Mouse (Mus musculus) naive thymus-derived CD4-positive, alpha-beta T cell, adult 2 months (primary cell): ENCODE measurements around the gene Cog6.

Source experiments
- DNase-seq: peaks from one replicate; pipeline ENCODE4 v3.0.0-alpha.2; 2011; ENCODE audit warnings: low read depth

Cog6 gene

DNA sequence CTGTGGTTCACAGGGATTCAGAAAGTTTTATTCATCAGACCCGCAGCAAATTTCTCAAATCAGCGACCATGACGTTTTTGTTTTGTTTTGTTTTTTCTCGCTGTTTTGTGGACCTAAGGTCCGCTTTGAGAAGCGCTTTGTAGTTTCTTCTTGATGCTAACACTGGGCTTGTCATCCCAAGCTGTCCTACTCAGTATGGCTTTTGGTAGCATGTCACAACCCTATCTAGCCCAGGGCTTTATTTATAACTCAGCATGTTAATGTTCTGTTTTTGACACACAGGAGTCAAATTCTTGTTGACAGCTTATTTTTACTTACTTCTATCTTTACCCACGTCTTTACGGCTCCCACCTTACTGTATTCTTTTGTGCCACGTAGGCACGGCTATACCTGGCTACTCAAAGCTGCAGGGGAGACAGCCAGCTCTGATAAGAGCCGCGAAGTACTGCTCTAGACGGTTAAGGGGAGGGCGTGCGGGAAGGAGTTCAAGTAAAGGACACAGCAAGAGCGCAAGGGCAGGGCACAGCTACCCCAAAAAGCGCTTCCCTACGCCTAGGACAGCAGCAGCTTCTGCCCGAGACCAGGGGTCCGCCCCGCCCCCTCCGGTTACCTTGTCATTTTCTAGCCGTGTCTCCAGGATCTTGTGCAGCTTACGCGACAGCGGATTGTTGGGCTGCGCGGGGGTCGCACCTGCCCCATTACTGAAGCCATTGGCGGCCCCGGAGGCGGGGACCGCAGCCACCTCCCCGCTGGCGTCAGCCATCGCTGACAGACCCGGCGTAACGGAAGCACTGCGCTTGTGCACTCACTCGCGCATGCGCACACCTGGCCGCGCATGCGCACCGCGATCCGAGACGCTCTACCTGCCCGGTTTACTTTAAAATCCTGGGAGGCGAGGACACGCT, at the start of gene Cog6:
Gene Cog6 (minus strand): TSS at position 802 of the 905 bp plus-strand sequence.
- DNase-seq = peak; percentile 94

DNA sequence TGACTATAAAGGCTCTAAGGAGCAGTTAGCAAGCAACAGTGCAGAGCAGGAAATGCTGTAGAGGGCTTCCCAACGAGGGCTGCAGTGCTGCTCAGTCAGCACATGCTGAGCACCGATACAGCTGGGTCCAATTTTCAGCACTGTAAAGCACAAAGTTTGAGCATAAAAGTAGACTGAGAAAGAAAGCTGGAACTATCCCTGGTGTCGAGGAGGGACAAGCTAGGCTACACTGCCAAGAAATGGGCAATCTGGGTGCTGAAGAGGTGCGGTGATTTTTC, 49.0 kb upstream of the Cog6 start:
- DNase-seq = no peak

DNA sequence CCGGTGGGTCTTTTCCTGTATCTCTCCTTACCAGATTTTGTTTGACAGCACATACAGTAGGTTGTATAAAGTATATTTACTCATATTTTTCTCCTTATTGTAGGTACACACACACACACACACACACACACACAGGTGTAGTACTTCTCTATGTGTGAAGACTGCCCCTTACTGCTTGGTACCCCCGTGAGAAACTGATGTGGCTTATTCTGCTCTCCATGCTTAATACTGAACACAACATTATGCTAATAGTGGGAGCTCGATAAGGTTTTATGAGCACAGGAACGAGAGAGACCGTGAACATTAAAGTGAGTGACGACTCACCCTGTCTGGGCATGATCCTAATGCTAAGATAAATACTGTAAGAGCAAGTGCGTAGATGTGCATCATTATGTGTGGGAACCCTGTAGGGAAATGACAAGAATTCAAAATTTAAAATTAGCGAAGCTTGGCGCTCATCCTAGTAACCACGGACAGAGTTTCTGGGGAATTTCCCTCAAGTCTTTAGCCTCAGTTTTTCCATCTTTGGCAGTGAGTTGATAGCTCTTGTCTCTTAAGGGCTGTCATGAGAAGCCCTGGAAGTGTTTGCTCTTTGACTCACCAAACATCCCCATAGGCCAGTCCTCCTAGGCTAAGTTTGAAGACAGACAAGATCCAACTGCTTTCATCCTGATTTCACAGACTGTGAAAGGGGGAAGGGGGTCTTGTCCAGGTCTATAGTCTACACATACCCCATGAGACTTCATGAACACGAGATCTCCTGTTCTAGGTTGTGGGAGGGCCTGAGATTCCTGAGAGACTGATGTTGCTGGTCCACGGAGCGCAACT, 48.4 kb upstream of the Cog6 start:
- DNase-seq = no peak

DNA sequence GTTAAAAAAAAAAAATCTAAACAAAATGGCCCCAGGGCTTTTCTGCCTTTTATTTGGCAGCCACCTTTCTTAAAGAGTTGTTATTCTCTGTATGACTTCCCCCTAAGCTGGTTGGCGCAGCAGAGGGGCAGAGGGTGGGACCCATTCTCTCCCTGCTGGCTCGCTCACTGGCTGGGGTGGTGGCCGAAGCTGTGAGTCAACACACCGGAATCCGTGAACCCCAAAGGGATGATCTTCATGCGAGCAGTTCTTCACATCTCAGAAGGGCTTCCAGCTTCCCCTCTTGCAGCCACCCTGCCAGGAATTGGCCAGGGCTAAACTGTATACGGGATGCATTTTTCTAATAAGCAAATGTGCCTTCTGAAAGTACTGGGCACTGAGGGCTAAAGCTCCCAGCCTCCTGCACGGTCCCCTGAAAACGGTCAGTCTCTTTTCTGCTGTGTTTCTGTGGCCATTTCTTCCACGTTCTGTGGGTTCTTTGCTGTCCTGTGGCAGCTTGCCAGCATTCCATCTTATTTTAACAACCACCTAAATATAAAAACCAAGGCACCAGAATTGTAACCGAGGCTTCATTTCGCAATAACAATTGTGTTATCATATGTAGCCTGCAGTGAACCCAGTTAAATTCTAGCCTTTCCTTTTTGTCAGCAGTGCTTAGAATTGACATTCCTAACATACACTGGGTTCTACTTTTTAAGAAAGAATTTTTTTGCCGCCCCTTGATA, 46.5 kb upstream of the Cog6 start:
- no peak for DNase-seq

DNA sequence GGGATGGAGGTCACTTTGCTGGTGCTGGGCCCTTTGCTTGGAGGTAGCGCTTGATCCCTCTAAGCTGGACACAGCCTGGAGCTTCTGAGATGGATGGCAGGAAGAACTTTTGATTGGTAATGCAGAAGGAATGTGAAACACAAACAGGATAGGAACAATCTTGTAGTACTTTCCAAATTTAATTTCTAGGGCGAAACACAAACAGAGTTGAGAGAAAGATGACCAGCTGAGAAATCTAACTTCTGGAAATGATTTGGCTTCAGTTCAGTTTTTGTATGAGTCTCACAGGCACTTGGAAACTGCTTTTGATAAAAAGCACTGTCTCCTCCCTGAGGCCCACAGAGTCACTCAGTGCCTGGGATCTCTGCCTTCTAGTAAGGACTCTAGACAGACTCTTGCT, 42.9 kb upstream of the Cog6 start:
- no peak for DNase-seq

DNA sequence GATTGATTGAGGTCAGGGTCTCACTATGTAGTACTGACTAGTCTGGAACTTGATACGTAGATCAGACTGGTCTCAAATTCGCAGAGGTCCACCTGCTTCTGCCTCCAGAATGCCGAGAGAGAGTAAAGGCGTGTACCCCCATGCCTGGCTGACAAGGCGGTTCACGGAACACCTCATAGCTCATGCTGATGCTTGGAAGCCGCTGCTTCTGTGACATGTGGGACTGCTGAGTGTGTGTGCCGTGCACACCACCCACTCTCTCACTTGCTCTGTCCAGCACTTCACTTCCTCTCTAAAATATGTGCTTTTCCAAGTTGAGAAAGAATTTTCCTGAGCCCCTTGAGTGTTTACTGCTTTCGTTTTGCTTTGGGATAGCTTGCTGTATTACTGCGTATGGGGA, 39.4 kb upstream of the Cog6 start:
- no peak for DNase-seq

DNA sequence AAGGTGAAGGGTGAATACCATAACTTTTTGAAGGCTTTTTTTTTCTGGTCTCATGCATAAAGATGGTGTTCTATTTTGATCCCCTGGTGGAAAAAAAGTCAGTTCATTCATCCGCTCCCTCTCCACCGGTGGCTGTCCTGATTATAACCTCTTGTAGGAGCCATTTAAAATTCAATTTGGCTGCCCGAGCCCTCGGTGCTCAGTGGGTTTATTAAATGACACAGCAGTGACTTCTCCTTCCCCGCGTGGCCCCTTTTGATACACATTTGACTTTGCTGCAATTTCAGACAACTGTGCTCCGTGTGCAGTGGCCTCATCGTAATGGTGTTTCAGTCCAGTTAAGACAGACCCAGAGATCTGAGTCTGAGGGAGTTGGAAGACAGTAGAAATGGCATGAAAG, 35.3 kb upstream of the Cog6 start:
- no peak for DNase-seq

DNA sequence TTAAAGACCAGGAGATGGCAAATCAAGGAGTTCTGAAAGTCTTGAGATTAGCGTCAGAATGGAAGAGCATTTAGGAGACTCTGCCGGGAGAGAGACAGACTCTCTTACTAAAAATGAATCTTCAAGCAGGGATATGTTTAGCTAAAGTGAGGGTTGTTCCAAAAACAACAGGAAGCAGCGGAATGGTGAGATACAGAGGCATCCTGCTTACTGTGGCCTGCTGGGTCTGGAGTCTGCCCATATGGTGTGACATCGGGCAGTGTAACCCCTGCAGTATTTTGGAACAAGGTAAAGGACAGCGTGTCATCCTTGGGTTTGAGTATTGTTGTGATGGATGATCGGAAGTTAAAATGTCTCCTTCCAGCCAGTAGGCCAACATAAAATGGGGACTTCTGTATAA, 29.3 kb upstream of the Cog6 start:
- DNase-seq = no peak

DNA sequence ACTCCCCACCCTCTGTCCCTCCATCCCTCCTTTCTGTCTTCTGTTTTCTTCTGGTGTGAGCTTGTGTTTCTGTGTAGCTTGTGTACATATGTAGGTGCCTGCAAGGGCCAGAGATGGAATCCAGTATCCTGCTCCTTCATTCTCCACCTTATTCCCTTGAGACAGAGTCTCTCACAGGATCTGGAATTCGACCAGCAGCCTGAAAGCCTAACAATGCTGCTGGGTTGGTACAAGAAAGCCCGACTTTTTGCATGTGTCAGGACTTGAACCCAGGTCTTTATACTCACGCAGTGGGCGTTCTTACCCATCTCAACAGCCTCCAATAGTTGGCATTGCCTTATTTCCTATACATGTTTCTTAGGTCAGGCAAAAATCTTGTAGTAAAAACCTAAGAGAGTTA, 28.7 kb upstream of the Cog6 start:
- DNase-seq = no peak

DNA sequence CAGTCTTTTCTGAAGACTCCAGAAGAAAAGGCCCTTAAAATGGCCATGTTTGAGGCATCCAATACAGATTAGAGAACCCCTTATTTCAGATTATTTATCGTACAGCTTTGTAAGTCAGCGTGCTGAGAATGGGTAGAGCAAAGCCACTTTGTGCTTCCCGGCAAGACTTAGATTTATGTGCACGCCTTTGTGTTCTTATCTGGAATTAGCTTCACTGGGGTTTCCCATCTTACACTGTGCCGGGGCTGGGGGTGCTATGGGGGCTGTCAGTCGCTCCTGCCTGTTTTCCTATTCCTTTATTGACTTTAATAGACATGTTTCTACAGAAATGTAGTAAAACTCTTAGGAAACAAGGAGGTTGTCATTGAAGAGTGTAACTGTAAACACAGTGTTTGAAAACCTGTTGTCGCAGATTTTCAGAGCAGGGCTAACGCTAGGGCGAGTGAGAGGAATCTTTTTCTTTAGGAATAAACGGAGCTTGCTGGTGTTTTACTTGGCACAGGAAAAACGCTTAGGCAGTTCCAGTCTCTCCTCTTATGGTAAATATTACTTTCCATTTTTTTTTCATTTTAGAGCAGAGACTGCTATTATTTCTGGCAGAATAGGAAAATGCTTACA, 27.8 kb upstream of the Cog6 start:
- DNase-seq = no peak

DNA sequence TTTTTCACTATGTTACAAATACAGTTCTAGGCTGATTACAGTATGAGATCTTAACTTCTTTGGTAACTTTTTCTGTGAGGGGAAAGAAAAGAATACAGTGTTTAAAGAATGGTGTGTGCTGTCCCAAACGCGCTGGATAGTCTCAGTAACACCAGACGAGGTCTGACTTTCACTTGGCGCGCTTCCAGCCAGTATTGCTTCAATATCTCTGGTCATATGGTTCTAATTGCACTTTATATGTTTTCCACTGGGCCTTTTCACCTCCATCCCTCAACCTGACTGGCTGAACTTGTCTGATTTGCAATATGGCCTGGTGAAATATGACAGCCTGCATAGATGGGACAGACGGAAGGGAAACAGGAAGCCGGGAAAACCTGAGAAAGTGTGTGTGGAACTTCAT, 27.2 kb upstream of the Cog6 start:
- DNase-seq = no peak

DNA sequence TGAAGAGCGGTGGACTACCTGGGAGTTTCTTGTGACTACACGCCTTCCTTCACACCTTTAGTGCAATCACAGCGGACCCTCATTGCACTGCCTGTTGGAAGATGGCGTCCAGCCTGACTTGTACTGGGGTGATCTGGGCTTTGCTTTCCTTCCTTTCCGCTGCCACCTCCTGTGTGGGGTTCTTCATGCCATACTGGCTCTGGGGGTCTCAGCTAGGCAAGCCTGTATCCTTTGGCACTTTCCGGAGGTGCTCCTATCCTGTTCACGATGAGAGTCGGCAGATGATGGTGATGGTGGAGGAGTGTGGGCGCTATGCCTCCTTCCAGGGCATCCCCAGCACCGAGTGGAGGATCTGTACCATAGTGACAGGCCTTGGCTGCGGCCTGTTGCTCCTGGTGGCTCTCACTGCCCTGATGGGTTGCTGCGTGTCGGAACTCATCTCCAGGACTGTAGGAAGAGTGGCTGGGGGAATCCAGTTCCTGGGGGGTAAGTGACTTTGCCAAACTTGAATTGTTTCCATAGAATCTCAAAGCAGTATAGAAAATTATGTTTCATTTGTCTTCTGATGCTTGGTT, 26.3 kb upstream of the Cog6 start:
- DNase-seq = no peak

DNA sequence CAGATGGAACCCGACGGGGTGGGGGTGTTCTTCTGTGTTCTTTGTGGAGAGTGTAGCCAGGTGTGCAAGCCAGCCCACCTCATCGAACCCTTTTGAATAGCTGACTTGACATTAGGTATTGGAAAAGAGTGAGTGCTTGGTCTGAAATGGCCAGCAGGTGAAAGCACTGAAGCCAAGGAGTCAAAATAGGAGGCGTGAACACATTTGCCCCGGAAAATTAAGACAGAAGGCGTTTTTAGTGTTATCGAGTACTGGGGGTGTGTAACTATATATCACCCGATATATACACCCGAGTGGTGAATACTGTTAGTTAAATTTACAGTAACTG, 25.2 kb upstream of the Cog6 start:
- no peak for DNase-seq

DNA sequence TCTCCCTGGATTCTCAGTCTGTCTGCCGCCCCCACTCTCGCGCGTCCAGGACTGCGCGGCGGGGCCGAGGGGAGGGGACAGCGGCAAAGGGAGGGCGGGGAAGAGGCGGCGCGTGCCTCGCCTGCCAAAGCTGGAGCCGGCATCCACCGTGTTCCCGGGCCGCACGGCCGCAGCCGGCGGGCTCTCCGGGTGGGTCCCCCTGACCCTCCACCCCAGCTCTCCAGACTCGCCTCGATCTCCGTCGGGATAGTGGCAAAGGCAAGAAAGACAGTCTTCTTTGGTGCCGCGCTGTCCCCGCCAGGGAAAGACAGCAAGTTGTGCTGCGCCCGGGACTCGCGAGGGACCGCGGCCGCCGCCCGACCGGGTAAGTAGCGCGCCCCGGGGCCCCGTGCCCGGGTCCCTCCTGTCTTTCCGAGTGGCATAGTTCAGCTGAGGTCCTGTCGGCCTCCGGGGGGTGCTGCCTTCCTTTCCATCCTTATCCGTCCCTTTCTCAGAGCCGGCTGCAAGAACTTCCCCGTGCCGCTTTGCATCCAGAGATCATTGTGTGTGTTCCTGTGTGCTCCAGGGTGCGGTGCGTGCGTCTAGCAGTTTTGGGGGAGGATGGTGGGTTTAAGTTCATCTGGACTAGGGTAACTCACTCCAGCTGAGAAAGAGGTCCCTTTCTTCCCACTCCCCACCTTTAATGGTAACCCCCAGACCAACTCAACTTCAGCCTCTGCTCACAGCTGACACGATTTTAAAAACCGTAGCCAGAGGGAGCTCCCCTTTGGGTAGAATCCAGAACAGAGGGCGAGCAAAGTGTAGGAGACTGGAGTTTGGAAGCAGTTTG, 24.6 kb upstream of the Cog6 start, which contains the start of gene Lhfp:
Gene Lhfp (plus strand): TSS at position 118 of the 829 bp plus-strand sequence.
- DNase-seq = peak; percentile 58

DNA sequence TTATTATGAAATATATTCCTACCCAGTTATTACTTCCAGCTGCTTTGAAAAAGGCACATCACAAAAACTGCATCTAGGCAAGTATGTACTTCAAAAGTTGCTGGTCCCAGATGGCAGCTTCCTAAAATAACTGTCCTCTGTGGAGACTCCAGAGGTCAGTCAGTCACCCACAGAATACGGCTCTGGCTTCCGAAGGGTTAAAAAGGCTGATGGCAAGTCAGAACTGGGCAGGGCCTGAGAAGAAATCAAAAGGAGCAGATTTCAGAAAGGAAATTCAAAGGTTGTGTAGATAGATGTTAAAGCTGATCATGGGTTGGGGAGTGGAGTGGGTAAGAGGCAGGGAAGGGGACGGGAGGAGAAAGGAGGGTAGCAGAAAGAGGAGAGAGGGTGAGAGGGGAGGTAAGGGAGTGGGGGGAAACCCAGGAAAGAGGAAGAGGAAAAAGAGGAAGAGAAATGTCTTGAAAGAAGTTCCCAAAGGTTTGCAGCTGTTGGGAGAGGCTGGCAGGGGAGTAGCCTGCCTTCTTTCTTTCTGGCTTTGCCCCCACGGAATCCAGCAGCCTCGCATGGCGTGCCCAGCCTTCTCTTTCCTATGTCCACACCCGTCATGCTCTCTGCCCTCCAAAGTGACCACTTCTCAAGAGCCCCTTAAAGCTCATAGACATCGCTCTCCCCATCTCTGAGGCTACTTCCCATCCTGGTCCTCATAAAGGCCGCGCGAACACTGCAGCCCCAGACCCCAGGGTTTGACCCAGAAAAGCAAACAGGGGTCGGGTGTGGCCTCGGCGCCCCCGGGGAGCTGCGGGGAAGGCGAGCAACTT, 23.8 kb upstream of the Cog6 start:
- no peak for DNase-seq

DNA sequence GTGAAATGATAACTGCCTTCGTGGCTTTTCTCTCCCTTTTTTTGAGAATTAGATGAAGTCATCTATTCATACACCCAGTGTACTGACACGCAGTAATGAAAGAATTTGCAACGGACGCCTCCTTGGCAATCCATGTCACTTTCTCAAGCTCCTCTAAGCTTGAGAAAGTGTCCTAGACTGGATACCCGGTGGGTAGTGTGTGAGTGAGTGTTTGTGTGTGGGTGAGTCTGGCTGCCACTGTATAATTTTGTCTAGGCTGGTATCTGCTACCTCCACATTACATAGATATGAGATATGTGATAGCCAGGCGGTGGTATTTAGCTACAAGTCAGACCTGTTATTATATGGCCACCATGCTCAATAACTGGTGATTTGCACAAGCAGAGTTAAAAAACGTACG, 22.7 kb upstream of the Cog6 start:
- no peak for DNase-seq

DNA sequence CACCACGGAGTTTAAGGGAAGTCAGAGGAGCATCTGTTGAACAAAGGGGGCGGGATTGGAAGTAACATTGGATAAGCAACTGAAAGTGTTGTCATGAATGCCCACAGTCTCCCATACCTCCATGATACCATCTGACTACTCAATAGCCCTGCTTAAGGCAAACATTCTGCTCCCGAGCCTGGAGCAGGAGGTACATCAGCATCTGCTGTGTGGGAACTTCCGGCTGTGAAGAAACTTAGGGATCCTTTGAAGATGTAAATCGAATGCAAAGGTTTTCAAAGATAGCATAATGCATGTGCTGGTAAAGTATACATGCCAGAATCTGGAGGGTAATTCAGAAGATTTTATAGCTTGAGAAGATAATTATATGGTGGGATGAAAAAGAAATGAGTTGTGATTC, 21.9 kb upstream of the Cog6 start:
- DNase-seq = no peak

DNA sequence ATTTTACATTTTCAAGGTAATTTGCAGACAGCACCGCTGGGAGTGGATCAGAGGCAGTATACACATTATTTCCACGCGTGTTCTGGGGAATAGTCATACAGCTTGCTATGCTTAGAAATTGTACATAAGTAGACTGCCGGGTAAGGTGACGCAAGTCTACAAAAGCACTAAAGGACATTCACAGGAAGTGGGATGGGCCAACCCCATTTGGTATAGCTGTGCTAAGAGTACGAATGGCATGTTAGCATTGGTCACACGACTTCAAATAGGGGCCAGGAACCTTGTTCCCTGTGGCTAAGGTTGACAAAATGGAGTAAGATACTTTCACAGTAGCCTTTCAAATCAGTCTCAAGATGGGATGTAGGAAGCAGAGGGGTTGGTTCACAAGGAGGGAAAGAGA, 19.9 kb upstream of the Cog6 start:
- peak; percentile 73 for DNase-seq

DNA sequence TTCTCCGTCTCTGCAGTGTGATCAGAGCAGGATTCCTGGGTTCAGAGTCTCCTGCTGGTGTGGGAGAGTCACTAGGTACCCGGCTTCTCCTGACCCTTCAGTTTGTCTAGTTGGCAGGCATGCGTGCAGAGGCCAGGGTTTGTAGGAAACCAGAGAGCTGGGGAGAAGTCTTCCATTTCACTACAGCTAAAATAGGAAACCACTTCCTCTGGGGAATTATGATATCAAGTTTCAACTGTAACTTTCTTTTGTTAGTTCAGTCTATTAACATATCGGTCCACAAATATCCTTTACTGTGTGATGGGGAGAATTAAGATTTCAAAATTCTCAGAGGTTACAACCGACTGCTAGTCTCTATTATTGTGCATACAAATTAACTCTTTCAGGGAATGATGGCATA, 19.0 kb upstream of the Cog6 start:
- DNase-seq = no peak

DNA sequence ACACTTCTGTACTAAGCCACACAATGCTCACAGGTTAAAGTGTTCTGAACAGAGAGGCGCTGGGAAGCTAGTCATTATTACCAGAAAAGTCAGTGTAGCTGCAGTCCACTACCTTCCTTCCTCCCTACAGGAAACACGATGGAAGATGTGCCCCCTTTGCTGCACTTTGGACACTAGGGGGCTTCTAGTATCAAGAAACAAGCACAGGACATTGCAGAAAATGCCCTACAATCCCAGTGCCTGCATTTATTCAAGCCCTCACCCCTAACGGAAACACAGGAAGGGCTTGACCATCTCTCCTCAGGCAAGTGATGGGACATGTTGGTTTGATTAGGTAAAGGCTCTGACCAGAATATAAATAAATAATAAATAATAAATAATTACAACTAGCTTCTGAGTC, 16.4 kb upstream of the Cog6 start:
- DNase-seq = peak; percentile 14
